Mouse (Mus musculus): ENCODE results near the gene Tor1aip2. TPM values are rescaled to one million over a fixed set of nuclear protein-coding genes. Genes with fewer than 3 reads are reported as not detected.

Gene Tor1aip2
- total and polyA plus RNA-seq, 3 experiments = 17.5 to 171 (median 115) TPM

GRCm38 (mm10) chr1:156087586-156087985, 52.4 kb downstream of the Tor1aip2 start:
- Histone ChIP-seq H3K4me1 (ENCODE audit: insufficient read depth, low read depth, low read length) (peaks cover 50% of the 10 kb centered on the region), H3K36me3 (replicated peaks) (no peaks in the 10 kb centered on the region), H3K27me3 (ENCODE audit: insufficient read depth, low read length) (peaks cover 23% of the 10 kb centered on the region), H3K4me3 (ENCODE audit: low read depth, low read length) (no peak overlapping the region), H3K9me3 (replicated peaks) (no peaks in the 10 kb centered on the region)
- DNase-seq (ENCODE audit: low spot score) (no peak), ATAC-seq (ENCODE audit: extremely low read depth, insufficient number of reproducible peaks, low FRiP score, poor library complexity, severe bottlenecking) (peak; percentile 35; the same call in 1 of the 2 replicates)
- TF ChIP-seq TAL1 (conservative IDR thresholded peaks at IDR 0.05; ENCODE audit: low read depth, low read length) (no peak), GATA1 (IDR thresholded peaks at IDR 0.05; ENCODE audit: borderline replicate concordance, low read length) (no peak), CTCF (IDR thresholded peaks at IDR 0.05; ENCODE audit: low read depth, low read length) (no peak), GATA2 (IDR thresholded peaks at IDR 0.05; ENCODE audit: borderline replicate concordance, low read depth, low read length) (no peak), POLR2AphosphoS5 (IDR thresholded peaks at IDR 0.05; ENCODE audit: insufficient replicate concordance, low read depth, low read length) (no peak)

- H3K4me3 ChIP-seq (ENCODE audit: low read depth, low read length) = no peak overlapping the region
- DNase-seq (ENCODE audit: low spot score) (no peak), ATAC-seq (ENCODE audit: extremely low read depth, insufficient number of reproducible peaks, low FRiP score, poor library complexity, severe bottlenecking) (no peak)
- no peaks in the 10 kb centered on the region for H3K9me3 ChIP-seq (replicated peaks)
- TF ChIP-seq GATA1 (IDR thresholded peaks at IDR 0.05; ENCODE audit: borderline replicate concordance, low read length) (no peak), CTCF (IDR thresholded peaks at IDR 0.05; ENCODE audit: low read depth, low read length) (no peak), TAL1 (conservative IDR thresholded peaks at IDR 0.05; ENCODE audit: low read depth, low read length) (no peak), POLR2AphosphoS5 (IDR thresholded peaks at IDR 0.05; ENCODE audit: insufficient replicate concordance, low read depth, low read length) (no peak), GATA2 (IDR thresholded peaks at IDR 0.05; ENCODE audit: borderline replicate concordance, low read depth, low read length) (no peak)
- H3K27me3 ChIP-seq (ENCODE audit: insufficient read depth, low read length) = peaks cover 18% of the 10 kb centered on the region
- no peaks in the 10 kb centered on the region for H3K36me3 ChIP-seq (replicated peaks)
- peaks cover 60% of the 10 kb centered on the region for H3K4me1 ChIP-seq (ENCODE audit: insufficient read depth, low read depth, low read length)
Observed at GRCm38 (mm10) chr1:156089561-156089960, 54.4 kb downstream of the Tor1aip2 start.

- Histone ChIP-seq H3K4me1 (ENCODE audit: insufficient read depth, low read depth, low read length) (peaks cover 60% of the 10 kb centered on the region), H3K4me3 (ENCODE audit: low read depth, low read length) (no peak overlapping the region), H3K9me3 (replicated peaks) (no peaks in the 10 kb centered on the region), H3K27me3 (ENCODE audit: insufficient read depth, low read length) (peaks cover 18% of the 10 kb centered on the region), H3K36me3 (replicated peaks) (no peaks in the 10 kb centered on the region)
- DNase-seq (ENCODE audit: low spot score) (no peak), ATAC-seq (ENCODE audit: extremely low read depth, insufficient number of reproducible peaks, low FRiP score, poor library complexity, severe bottlenecking) (no peak)
- no peak for TF ChIP-seq GATA2 (IDR thresholded peaks at IDR 0.05; ENCODE audit: borderline replicate concordance, low read depth, low read length)
- no peak for TF ChIP-seq CTCF (IDR thresholded peaks at IDR 0.05; ENCODE audit: low read depth, low read length)
- TF ChIP-seq TAL1 (conservative IDR thresholded peaks at IDR 0.05; ENCODE audit: low read depth, low read length) = no peak
- no peak for TF ChIP-seq POLR2AphosphoS5 (IDR thresholded peaks at IDR 0.05; ENCODE audit: insufficient replicate concordance, low read depth, low read length)
- TF ChIP-seq GATA1 (IDR thresholded peaks at IDR 0.05; ENCODE audit: borderline replicate concordance, low read length) = no peak
Observed at GRCm38 (mm10) chr1:156090042-156090441, 54.8 kb downstream of the Tor1aip2 start.

DNA sequence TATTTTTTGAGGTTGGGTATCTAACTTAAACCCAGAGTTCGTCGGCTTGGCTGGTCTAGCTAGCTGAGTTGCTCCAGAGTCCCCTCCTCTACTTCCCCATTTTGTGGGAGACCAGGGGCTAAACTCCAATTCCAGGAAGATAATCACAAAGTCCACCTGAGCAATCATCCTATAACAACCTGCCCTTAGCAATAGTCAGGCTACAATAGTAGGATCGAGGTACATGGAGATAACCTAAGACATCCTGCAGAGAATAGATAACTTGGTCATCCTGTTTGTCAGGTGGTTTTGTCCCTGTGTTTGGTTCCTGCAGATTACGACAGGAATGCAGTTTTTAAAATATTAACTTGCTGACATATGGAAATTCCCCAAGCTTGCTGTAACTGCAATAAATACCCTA, 56.6 kb downstream of the Tor1aip2 start:
- DNase-seq (ENCODE audit: low spot score) (no peak), ATAC-seq (ENCODE audit: extremely low read depth, insufficient number of reproducible peaks, low FRiP score, poor library complexity, severe bottlenecking) (peak; percentile 69)
- H3K36me3 ChIP-seq (replicated peaks) = no peaks in the 10 kb centered on the region
- H3K27me3 ChIP-seq (ENCODE audit: insufficient read depth, low read length) = peaks cover 17% of the 10 kb centered on the region
- H3K9me3 ChIP-seq (replicated peaks) = no peaks in the 10 kb centered on the region
- TF ChIP-seq TAL1 (conservative IDR thresholded peaks at IDR 0.05; ENCODE audit: low read depth, low read length) = peak; percentile 85
- TF ChIP-seq GATA2 (IDR thresholded peaks at IDR 0.05; ENCODE audit: borderline replicate concordance, low read depth, low read length) = no peak
- TF ChIP-seq CTCF (IDR thresholded peaks at IDR 0.05; ENCODE audit: low read depth, low read length) = no peak
- TF ChIP-seq GATA1 (IDR thresholded peaks at IDR 0.05; ENCODE audit: borderline replicate concordance, low read length) = no peak
- no peak for TF ChIP-seq POLR2AphosphoS5 (IDR thresholded peaks at IDR 0.05; ENCODE audit: insufficient replicate concordance, low read depth, low read length)
- H3K4me1 ChIP-seq (ENCODE audit: insufficient read depth, low read depth, low read length) = peaks cover 54% of the 10 kb centered on the region
- H3K4me3 ChIP-seq (ENCODE audit: low read depth, low read length) = no peak overlapping the region

DNA sequence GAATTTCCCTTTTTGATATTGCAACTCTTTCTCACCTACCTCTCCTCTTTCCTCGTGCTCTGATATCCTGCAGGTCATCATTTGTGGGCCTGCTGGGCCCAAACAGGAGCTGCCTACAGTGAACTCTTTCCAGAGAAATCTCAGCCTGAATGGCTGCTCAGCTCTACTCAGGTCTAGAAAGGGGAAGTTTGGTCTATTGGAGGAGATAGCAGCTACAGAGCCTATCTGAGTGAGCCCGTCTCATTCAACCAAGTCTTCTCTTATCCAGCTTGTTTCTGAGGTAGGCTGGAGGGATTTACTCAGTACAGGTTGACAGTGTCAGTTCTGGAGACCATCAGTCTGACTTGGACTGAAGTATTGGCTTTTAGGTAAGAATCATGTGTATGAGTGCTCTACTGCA, 68.6 kb downstream of the Tor1aip2 start:
- TF ChIP-seq GATA2 (IDR thresholded peaks at IDR 0.05; ENCODE audit: borderline replicate concordance, low read depth, low read length) (no peak), POLR2AphosphoS5 (IDR thresholded peaks at IDR 0.05; ENCODE audit: insufficient replicate concordance, low read depth, low read length) (no peak), TAL1 (conservative IDR thresholded peaks at IDR 0.05; ENCODE audit: low read depth, low read length) (no peak), CTCF (IDR thresholded peaks at IDR 0.05; ENCODE audit: low read depth, low read length) (no peak), GATA1 (IDR thresholded peaks at IDR 0.05; ENCODE audit: borderline replicate concordance, low read length) (no peak)
- DNase-seq (ENCODE audit: low spot score) = no peak
- 0 out of 2 replicates have a peak, but pooled peaks cover 5% of the 10 kb centered on the region for H3K4me1 ChIP-seq (ENCODE audit: insufficient read depth, low read depth, low read length)
- H3K36me3 ChIP-seq (replicated peaks) = no peaks in the 10 kb centered on the region
- peaks cover 7% of the 10 kb centered on the region; the same call in 1 of the 2 replicates for H3K9me3 ChIP-seq (replicated peaks)
- no peak overlapping the region for H3K4me3 ChIP-seq (ENCODE audit: low read depth, low read length)
- ATAC-seq (ENCODE audit: extremely low read depth, insufficient number of reproducible peaks, low FRiP score, poor library complexity, severe bottlenecking) = peak; percentile 49; the same call in 1 of the 2 replicates
- no peaks in the 10 kb centered on the region for H3K27me3 ChIP-seq (ENCODE audit: insufficient read depth, low read length)

DNA sequence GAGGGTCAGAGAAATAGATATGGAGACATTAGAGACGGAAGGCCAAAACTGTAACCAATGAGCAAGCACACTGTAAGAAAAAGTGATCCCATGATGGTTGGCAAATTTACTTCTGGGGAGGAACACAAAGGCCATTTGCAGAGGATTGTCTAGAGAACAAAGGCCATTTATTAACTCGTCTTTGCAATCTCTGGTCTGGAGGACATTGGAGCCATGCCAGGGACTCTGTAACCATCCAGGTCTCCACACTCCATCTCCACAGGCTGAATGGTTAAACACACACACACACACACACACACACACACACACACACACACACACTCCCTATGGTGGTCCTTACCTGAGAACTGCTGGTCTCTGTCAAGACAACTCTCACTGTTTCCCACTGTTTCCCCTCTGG, 70.2 kb downstream of the Tor1aip2 start:
- TF ChIP-seq CTCF (IDR thresholded peaks at IDR 0.05; ENCODE audit: low read depth, low read length) (no peak), TAL1 (conservative IDR thresholded peaks at IDR 0.05; ENCODE audit: low read depth, low read length) (no peak), POLR2AphosphoS5 (IDR thresholded peaks at IDR 0.05; ENCODE audit: insufficient replicate concordance, low read depth, low read length) (no peak), GATA2 (IDR thresholded peaks at IDR 0.05; ENCODE audit: borderline replicate concordance, low read depth, low read length) (no peak), GATA1 (IDR thresholded peaks at IDR 0.05; ENCODE audit: borderline replicate concordance, low read length) (no peak)
- ATAC-seq (ENCODE audit: extremely low read depth, insufficient number of reproducible peaks, low FRiP score, poor library complexity, severe bottlenecking) (no peak), DNase-seq (ENCODE audit: low spot score) (no peak)
- Histone ChIP-seq H3K4me3 (ENCODE audit: low read depth, low read length) (no peak overlapping the region), H3K9me3 (replicated peaks) (peaks cover 3% of the 10 kb centered on the region; the same call in 1 of the 2 replicates), H3K36me3 (replicated peaks) (no peaks in the 10 kb centered on the region), H3K4me1 (ENCODE audit: insufficient read depth, low read depth, low read length) (0 out of 2 replicates have a peak, but pooled peaks cover 5% of the 10 kb centered on the region), H3K27me3 (ENCODE audit: insufficient read depth, low read length) (no peaks in the 10 kb centered on the region)
